Mouse (Mus musculus): ENCODE results near the gene Tymp.

The Tymp gene

DNA sequence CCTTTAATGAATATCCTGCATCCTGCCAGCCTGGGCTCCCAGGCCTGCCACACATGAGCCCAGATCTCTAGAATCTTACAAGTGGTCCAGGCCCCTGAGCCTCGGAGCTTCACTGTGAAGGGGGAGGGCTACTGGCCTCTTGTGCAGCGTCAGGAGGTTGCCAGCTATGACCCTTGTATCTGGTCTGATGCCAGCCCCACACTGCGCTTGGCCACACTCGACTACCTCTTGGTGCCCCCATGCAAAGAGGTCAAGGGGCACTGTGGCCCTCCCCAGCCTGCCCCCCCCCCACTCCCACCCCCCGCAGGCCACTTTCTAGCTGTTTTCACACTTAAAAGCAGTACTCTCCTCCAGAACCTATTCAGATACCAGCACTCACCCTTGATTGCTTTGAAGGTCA is 50.4 kb downstream of the Tymp start:
- 62% methylated on average over 5 of the region's 5 CpGs for WGBS

DNA sequence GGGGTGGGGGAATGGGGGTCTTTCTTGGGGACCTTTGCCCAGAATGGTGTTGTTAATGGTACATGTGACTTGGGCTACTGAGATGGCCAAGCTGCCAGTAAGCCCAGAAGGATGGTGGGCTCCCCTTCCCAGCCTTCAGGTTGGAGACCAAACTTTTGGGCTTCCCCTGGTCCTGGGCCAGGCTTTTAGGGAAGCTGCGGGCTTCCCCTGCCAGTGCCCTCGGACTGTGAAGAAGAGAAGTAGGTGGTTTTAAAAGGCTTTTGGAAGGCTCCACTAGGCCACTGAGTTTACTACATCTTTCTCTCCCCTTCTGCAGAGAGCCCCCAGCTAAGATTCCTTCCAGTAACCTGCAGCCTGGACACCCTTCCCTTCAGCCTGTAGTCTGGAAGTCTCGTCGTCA is 53.2 kb downstream of the Tymp start:
- 85% methylated on average over 4 of the region's 4 CpGs for WGBS

DNA sequence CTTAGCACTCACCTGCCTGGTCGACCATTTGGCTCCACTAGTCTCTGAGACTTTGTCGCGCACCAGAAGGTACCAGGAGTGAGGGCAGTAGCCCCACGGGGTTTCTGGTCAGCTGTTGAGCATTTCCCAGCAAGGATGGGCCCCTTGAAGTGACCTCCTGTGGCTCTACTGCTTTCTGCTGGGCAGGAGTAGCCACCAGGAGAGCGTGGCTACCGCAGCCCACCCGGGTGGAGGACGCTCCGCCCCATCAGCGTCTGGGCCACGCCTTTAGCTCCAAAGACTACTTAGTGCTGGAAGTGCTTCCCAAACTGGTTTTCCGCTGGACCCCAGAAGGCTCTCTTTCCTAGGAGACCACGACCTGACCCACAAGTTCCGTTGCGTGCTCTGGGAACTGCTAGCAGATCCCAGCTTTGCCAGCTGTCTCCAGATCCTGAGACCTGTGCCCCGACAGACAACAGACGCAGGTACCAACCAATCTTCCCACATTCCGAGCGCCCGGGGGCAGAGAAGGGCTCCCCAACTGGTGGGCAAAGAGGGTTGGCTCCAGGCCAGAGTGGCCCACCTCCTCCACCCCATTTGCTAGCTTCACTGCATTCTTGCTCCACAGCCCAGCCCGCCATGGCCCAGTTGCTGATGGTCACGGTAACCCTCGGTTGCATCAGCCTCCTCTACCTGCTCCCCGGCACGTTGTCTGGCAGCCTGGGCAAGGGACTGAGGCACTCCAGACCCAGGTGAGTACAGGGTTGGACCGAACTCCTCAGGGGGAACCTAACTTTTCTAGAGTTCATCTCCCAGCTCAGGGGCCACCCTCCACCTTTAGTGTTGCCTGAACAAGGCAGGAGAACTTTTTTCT is 53.9 kb downstream of the Tymp start, which contains the start of gene Adm2:
TSS of gene Adm2 (plus strand) at position 51 of the 853 bp plus-strand sequence.
- WGBS = 13% methylated on average over 26 of the region's 26 CpGs
